Mouse (Mus musculus) large intestine, adult 2 months (tissue): ENCODE measurements around the gene Nisch. TPM values are rescaled to one million over a fixed set of nuclear protein-coding genes. Genes with fewer than 3 reads are reported as not detected.

Source experiments
- DNase-seq: peaks from one replicate; pipeline ENCODE4 v3.0.0-alpha.2; 2012; ENCODE audit warnings: low read depth, low spot score
- WGBS: fragments of 180-500 bp; shearing (Covaris S2); methylation state at CpG from one replicate; pipeline ENCODE4 v1.1.7; 2018; 5-methylcytosine and 5-hydroxymethylcytosine counted together
- polyA plus RNA-seq: library from polyadenylated mRNA; depleted of rRNA; stranded (reverse); fragments of >200 nt; gene quantifications from 2 replicates; pipeline ENCODE4 v1.2.3, GENCODE M21; 2012

Nisch gene
- polyA plus RNA-seq, 1 experiment: 119 TPM

- no peak for DNase-seq
- WGBS: 95% methylated on average over 34 of the region's 34 CpGs
Observed at GRCm38 (mm10) chr14:31135495-31136410, 81.0 kb downstream of the Nisch start.

- no peak for DNase-seq
- 83% methylated on average over 25 of the region's 25 CpGs for WGBS
Observed at GRCm38 (mm10) chr14:31134015-31135000, 82.4 kb downstream of the Nisch start.

- no peak for DNase-seq
- 43% methylated on average over 11 of the region's 11 CpGs for WGBS
Observed at GRCm38 (mm10) chr14:31133023-31133665, 83.6 kb downstream of the Nisch start.

- no peak for DNase-seq
- 86% methylated on average over 7 of the region's 7 CpGs for WGBS
Observed at GRCm38 (mm10) chr14:31132491-31132975, 84.2 kb downstream of the Nisch start.

GRCm38 (mm10) chr14:31132031-31132430 lies 84.7 kb downstream of the Nisch start:
- WGBS: 39% methylated on average over 6 of the region's 6 CpGs
- no peak for DNase-seq

- no peak for DNase-seq
- WGBS: 5% methylated on average over 43 of the region's 43 CpGs
Observed at GRCm38 (mm10) chr14:31131272-31131821, 85.4 kb downstream of the Nisch start.

GRCm38 (mm10) chr14:31130236-31131220 lies 86.2 kb downstream of the Nisch start, which contains the start of gene Nt5dc2:
TSS of gene Nt5dc2 (plus strand) at chr14:31131053.
- WGBS: 4% methylated on average over 62 of the region's 63 CpGs
- peak; percentile 24 for DNase-seq

GRCm38 (mm10) chr14:31129326-31130235 lies 87.2 kb downstream of the Nisch start:
- DNase-seq: no peak
- 58% methylated on average over 15 of the region's 15 CpGs for WGBS

GRCm38 (mm10) chr14:31128826-31129219 lies 87.9 kb downstream of the Nisch start, which contains the start of gene Smim4:
TSS of gene Smim4 (minus strand) at chr14:31128956.
- DNase-seq: peak; percentile 97
- under 1% methylated on average over 33 of the region's 33 CpGs for WGBS

GRCm38 (mm10) chr14:31128101-31128825 lies 88.5 kb downstream of the Nisch start:
- under 1% methylated on average over 23 of the region's 23 CpGs for WGBS
- peak; percentile 40 for DNase-seq

- DNase-seq: no peak
- 85% methylated on average over 8 of the region's 8 CpGs for WGBS
Observed at GRCm38 (mm10) chr14:31126826-31127225, 89.9 kb downstream of the Nisch start.

GRCm38 (mm10) chr14:31125106-31126075 lies 91.4 kb downstream of the Nisch start:
- 70% methylated on average over 9 of the region's 9 CpGs for WGBS
- no peak for DNase-seq
